Comparison of ENCODE assay signal across 8 mouse cellular contexts in the genomic region with DNA sequence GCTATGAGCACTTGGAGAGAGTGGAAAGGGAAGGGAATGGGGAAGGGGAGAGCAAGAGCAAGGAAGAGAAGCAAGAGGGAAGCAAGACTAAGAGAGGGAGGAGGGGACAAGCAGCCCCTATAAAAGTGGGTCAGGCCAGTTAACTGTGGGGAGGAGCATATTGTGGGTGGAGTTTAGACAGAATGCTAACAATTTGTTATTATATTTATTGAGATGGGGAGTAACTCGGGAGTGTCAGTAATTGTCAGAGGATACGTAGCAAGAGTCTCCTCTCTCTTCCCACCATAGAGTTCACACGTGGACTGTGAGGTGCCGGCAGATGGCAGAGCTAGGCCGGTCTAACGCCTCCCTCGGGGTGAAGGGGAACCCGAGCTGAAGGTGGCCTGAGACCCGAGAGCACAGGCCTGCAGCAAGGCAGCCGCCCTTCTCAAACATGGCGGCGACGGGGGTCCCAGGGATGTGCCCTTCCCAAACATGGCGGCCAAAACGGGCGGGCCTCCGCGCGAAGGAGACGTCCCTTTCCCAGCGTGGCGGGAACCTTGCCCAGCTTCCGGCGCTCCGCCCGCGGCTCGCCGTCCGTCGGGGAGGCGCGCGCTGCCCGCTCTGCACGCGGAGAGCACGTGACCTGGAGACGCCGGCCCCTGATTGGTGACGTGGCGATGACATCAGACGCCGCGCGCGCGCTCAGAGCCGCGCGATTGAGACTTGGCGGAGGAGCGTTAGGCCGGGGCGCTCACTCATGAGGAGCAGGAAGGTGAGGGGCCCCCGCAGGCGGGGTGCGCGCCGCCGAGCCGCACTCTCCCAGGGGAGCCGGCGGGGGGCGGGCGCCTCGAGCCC. TPM values are rescaled to one million over a fixed set of nuclear protein-coding genes. Genes with fewer than 3 reads are reported as not detected.
DNase-seq lines count a peak whose midpoint lies in the region; ATAC-seq lines count a peak whose summit lies in the region.

A gene (plus strand): TSS at position 669 of the 837 bp plus-strand sequence.

- ATAC-seq in megakaryocyte progenitor cell, adult 5-6 weeks (replicated peaks; ENCODE audit: poor library complexity): peak; percentile 85

- peak; percentile 96 for DNase-seq in adipocyte (ENCODE audit: low spot score)
- peak; percentile 97 for DNase-seq in embryo, embryonic 10 days (ENCODE audit: low spot score)
- peak; percentile 97 for DNase-seq in gastrocnemius, postnatal 10 days
- peak; percentile 96 for DNase-seq in induced T-regulatory cell, adult 2 months (ENCODE audit: low read depth)
- peak; percentile 96 to 97 for DNase-seq in left cerebral cortex, adult 9 months (ENCODE audit: low spot score in 2 of 2)
- peak; percentile 99 for DNase-seq in right cerebral cortex, postnatal 14 days
- peak; percentile 93 to 96 for DNase-seq in urinary bladder, postnatal 36 days (ENCODE audit: low spot score in 2 of 2)

RNA-seq across cellular contexts. Expression of the gene that starts here (rescaled TPM):
- total RNA-seq in gastrocnemius, postnatal 10 days (2021): 10 to 100 TPM in 1 of 2 experiments, 1 to 10 TPM in 1; 9.5 to 14.6 TPM
- 50.8 and 61.9 TPM in 2 replicates for total RNA-seq in megakaryocyte progenitor cell, adult 5-6 weeks (2015)
- 48.3 and 55.0 TPM in 2 replicates for total RNA-seq in megakaryocyte progenitor cell, adult 5-6 weeks (2017)

Comparison
In these comparisons a context has a peak if more than half of its experiments do, and no peak if none do; other contexts are left out.
1. Peak in every context shown above with its lines: DNase-seq and ATAC-seq.